8 mouse cellular contexts compared by ENCODE assay signal in the genomic region with DNA sequence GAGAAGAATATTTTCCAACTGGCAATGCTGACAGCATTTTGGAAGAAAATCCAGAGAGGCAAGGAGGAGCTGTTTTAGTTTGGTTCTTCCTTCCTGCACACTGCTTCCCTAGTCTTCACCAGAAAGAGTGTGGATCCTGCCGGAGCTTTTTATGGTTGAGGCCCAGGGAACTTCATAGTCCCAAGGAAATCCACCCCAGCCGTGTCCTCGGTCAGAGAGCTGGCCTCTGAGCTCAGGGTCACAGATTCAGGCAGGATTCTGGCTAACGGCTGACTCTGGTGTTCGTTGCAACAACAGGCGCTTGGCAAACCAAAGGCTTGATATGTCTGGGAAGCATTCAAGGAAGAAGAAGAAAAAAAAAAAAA. TPM values are rescaled to one million over a fixed set of nuclear protein-coding genes. Genes with fewer than 3 reads are reported as not detected.
DNase-seq lines count a peak whose midpoint lies in the region; ATAC-seq and TF ChIP-seq lines count a peak whose summit lies in the region.

No protein-coding gene starts in this region.

- peak overlapping the region; percentile 35; the same call in 1 of the 2 replicates for H3K4me2 ChIP-seq in embryonic facial prominence, embryonic 15.5 days (replicated peaks)
- no peak overlapping the region for H3K4me2 ChIP-seq in lung, postnatal 0 days (replicated peaks; ENCODE audit: low read depth, low read length)

- no peak for ATAC-seq in embryonic facial prominence, embryonic 15.5 days (ENCODE audit: insufficient number of reproducible peaks, low FRiP score, low TSS enrichment, low read depth)
- ATAC-seq in lung, postnatal 0 days: no peak
- no peak for ATAC-seq in monocyte, adult 5-6 weeks (replicated peaks; ENCODE audit: insufficient number of reproducible peaks, low FRiP score, low TSS enrichment, poor library complexity, severe bottlenecking)

- no peaks in the 10 kb centered on the region for H3K27me3 ChIP-seq in embryonic facial prominence, embryonic 15.5 days
- H3K27me3 ChIP-seq in lung, postnatal 0 days (replicated peaks; ENCODE audit: insufficient read depth, low read length): no peaks in the 10 kb centered on the region

- intact Hi-C loops in left cerebral cortex, adult 2 months (cut with DNase I): no loop called here

- peak overlapping the region; percentile 90 for H3K27ac ChIP-seq in left cerebral cortex, adult 2 months
- H3K27ac ChIP-seq in embryonic facial prominence, embryonic 15.5 days (replicated peaks): peak overlapping the region; percentile 97
- peak overlapping the region; percentile 85 for H3K27ac ChIP-seq in lung, postnatal 0 days (ENCODE audit: low read length)

- H3K4me3 ChIP-seq in left cerebral cortex, adult 2 months: no peak overlapping the region
- H3K4me3 ChIP-seq in embryonic facial prominence, embryonic 15.5 days (replicated peaks): no peak overlapping the region
- no peak overlapping the region for H3K4me3 ChIP-seq in lung, postnatal 0 days (ENCODE audit: low read depth, low read length)

- WGBS in embryonic facial prominence, embryonic 15.5 days: 31% methylated on average over 6 of the region's 6 CpGs
- WGBS in lung, postnatal 0 days: 34% methylated on average over 6 of the region's 6 CpGs

- H3K9ac ChIP-seq in embryonic facial prominence, embryonic 15.5 days: no peak overlapping the region
- H3K9ac ChIP-seq in lung, postnatal 0 days (replicated peaks; ENCODE audit: low read depth): no peak overlapping the region; the same call in 1 of the 2 replicates

- TF ChIP-seq EP300 in lung, postnatal 0 days (IDR thresholded peaks at IDR 0.05): no peak

- H3K9me3 ChIP-seq in embryonic facial prominence, embryonic 15.5 days (replicated peaks): no peaks in the 10 kb centered on the region
- H3K9me3 ChIP-seq in lung, postnatal 0 days (ENCODE audit: low read length): no peaks in the 10 kb centered on the region

- H3K36me3 ChIP-seq in embryonic facial prominence, embryonic 15.5 days: no peaks in the 10 kb centered on the region
- H3K36me3 ChIP-seq in lung, postnatal 0 days (ENCODE audit: insufficient read depth, low read length): no peaks in the 10 kb centered on the region

- TF ChIP-seq CTCF in left cerebral cortex, adult 2 months (IDR thresholded peaks at IDR 0.05): no peak
- TF ChIP-seq CTCF in lung, postnatal 0 days (IDR thresholded peaks at IDR 0.05): no peak

- H3K4me1 ChIP-seq in embryonic facial prominence, embryonic 15.5 days: peaks cover 31% of the 10 kb centered on the region
- peaks cover 7% of the 10 kb centered on the region for H3K4me1 ChIP-seq in lung, postnatal 0 days (ENCODE audit: insufficient read depth, low read depth, low read length)

- no peak for DNase-seq in left cerebral cortex, adult 2 months (ENCODE audit: extremely low spot score in 1 of 2, low spot score in 2 of 2)
- DNase-seq in left cerebral cortex, adult 11 months (ENCODE audit: low spot score): no peak
- DNase-seq in heart, postnatal 4 days: peak; percentile 20
- DNase-seq in lung, postnatal 0 days (ENCODE audit: low spot score): no peak
- DNase-seq in embryo, embryonic 10 days (ENCODE audit: low spot score): no peak
- DNase-seq in gastrocnemius, postnatal 10 days: no peak

RNA-seq across cellular contexts. Expression of a gene that starts 15.6 kb away (rescaled TPM):
- total RNA-seq in left cerebral cortex, adult 2 months (2021): 10 to 100 TPM; 79.4 to 83.8 TPM
- polyA plus RNA-seq in embryonic facial prominence, embryonic 15.5 days (2015; fragmentation: Nextera tagmentation; extraction: Ambion mirVana): 92.5 and 93.9 TPM in 2 replicates
- 100 to 1,000 TPM; 132 to 136 TPM for total RNA-seq in heart, postnatal 4 days (2021)
- 63.9 and 67.9 TPM in 2 replicates for polyA plus RNA-seq in lung, postnatal 0 days (2015; fragmentation: Nextera tagmentation; extraction: Ambion mirVana)
- total RNA-seq in monocyte, adult 5-6 weeks (2017): 36.2 to 38.6 TPM (median 37.6 TPM) in 3 replicates
- 100 to 1,000 TPM; 135 to 155 TPM for total RNA-seq in gastrocnemius, postnatal 10 days (2021)

RNA-seq across cellular contexts. Expression of a gene that starts 37.6 kb away (rescaled TPM):
- under 1 TPM; 0.18 to 0.28 TPM for total RNA-seq in left cerebral cortex, adult 2 months (2021)
- 1.6 and 1.8 TPM in 2 replicates for polyA plus RNA-seq in embryonic facial prominence, embryonic 15.5 days (2015; fragmentation: Nextera tagmentation; extraction: Ambion mirVana)
- total RNA-seq in heart, postnatal 4 days (2021): under 1 TPM; 0.10 to 0.23 TPM
- polyA plus RNA-seq in lung, postnatal 0 days (2015; fragmentation: Nextera tagmentation; extraction: Ambion mirVana): 0.13 and 0.15 TPM in 2 replicates
- total RNA-seq in monocyte, adult 5-6 weeks (2017): 1.1 to 13.0 TPM (median 4.4 TPM) in 3 replicates
- total RNA-seq in gastrocnemius, postnatal 10 days (2021): under 1 TPM; 0.33 to 0.95 TPM
